In genomic region chr14:78972424-78972823, GRCm38 (mm10) we compare ENCODE assay signal across 15 mouse cellular contexts.
"Had no signal": no experiment of that assay in that cellular context is flagged by ENCODE, and none has a peak within 500 bp of the region (broad histone marks: within the 10 kb centered on the region; RNA-seq: fewer than 3 reads in every experiment).

No protein-coding gene starts in this region.

- H3K4me1 ChIP-seq: limb, embryonic 12.5 days; liver, embryonic 13.5 days; neural tube, embryonic 12.5 days; stomach, embryonic 15.5 days had no signal

- H3K9me3 ChIP-seq: limb, embryonic 12.5 days; liver, embryonic 13.5 days; neural tube, embryonic 12.5 days; stomach, embryonic 15.5 days had no signal

- H3K4me2 ChIP-seq: limb, embryonic 12.5 days; liver, embryonic 13.5 days; neural tube, embryonic 12.5 days; stomach, embryonic 15.5 days had no signal

- DNase-seq: kidney, adult 11 months; kidney, postnatal 25 days; layer of hippocampus, adult 9-11 months; liver; liver, embryonic 13.5 days; liver, postnatal 0 days; midbrain, embryonic 14.5 days; right cerebral cortex, adult 18-20 months; right cerebral cortex, postnatal 25 days; spleen, adult 18-20 months; thymus, adult 2 months; thymus, postnatal 25 days had no signal

- H3K27ac ChIP-seq: limb, embryonic 12.5 days; liver, embryonic 13.5 days; neural tube, embryonic 12.5 days; stomach, embryonic 15.5 days had no signal

- H3K36me3 ChIP-seq: limb, embryonic 12.5 days; neural tube, embryonic 12.5 days; stomach, embryonic 15.5 days had no signal

- H3K27me3 ChIP-seq: limb, embryonic 12.5 days; liver, embryonic 13.5 days; neural tube, embryonic 12.5 days; stomach, embryonic 15.5 days had no signal

- H3K9ac ChIP-seq: limb, embryonic 12.5 days; liver, embryonic 13.5 days; liver, postnatal 0 days; neural tube, embryonic 12.5 days; stomach, embryonic 15.5 days had no signal

- H3K4me3 ChIP-seq: limb, embryonic 12.5 days; liver, embryonic 13.5 days; neural tube, embryonic 12.5 days; stomach, embryonic 15.5 days had no signal

- ATAC-seq: liver, postnatal 0 days had no signal
